Mouse (Mus musculus) C2C12 (cell line): ENCODE data around the gene Stambpl1. TPM values are rescaled to one million over a fixed set of nuclear protein-coding genes. Genes with fewer than 3 reads are reported as not detected.
"Not testable (repeated sequence)": the region's sequence is repeated elsewhere in the genome, so short reads cannot be mapped to it uniquely, and the experiment has no call there.

Experiments used
- H3K27me3 ChIP-seq: one replicate; pipeline ENCODE4 v1.6.1; 2011; ENCODE audit not compliant: control insufficient read depth, insufficient read depth, insufficient read length
- H3K36me3 ChIP-seq: one replicate; pipeline ENCODE4 v1.6.1; 2011; ENCODE audit not compliant: control insufficient read depth, insufficient read depth
- H3K4me3 ChIP-seq: one replicate; pipeline ENCODE4 v1.5.1; 2011; ENCODE audit warnings: mild to moderate bottlenecking, control low read depth; ENCODE audit not compliant: poor library complexity, insufficient read depth, severe bottlenecking
- H3K79me2 ChIP-seq: one replicate; pipeline ENCODE4 v1.6.1; 2011; ENCODE audit not compliant: control insufficient read depth, insufficient read depth
- H3K79me3 ChIP-seq: one replicate; pipeline ENCODE4 v1.6.1; 2011; ENCODE audit warnings: low read depth, control low read depth
- H3ac ChIP-seq: one replicate; pipeline ENCODE3; 2011; ENCODE audit warnings: low read depth; ENCODE audit not compliant: control insufficient read depth, insufficient read length
- CEBPB ChIP-seq: IDR thresholded peaks from one replicate; pipeline ENCODE4 v1.6.1; 2011; ENCODE audit warnings: low read depth, mild to moderate bottlenecking, control low read depth, moderate library complexity
- CTCF ChIP-seq: IDR thresholded peaks from one replicate; pipeline ENCODE4 v1.5.1; 2011; ENCODE audit not compliant: control insufficient read depth, insufficient read depth, insufficient read length
- FOSL1 ChIP-seq: IDR thresholded peaks from one replicate; pipeline ENCODE4 v1.8.0; 2011; ENCODE audit warnings: mild to moderate bottlenecking, low read length; ENCODE audit not compliant: poor library complexity, insufficient read depth, severe bottlenecking
- MAX ChIP-seq: IDR thresholded peaks from one replicate; pipeline ENCODE4 v1.6.1; 2011; ENCODE audit warnings: mild to moderate bottlenecking, control low read depth
- MYOD1 ChIP-seq: IDR thresholded peaks from one replicate; pipeline ENCODE4 v1.6.1; 2011; ENCODE audit warnings: low read depth; ENCODE audit not compliant: control insufficient read depth, insufficient read length
- MYOG ChIP-seq: IDR thresholded peaks from one replicate; pipeline ENCODE4 v1.6.1; 2011; ENCODE audit not compliant: control insufficient read depth, insufficient read length; ENCODE audit errors: extremely low read depth
- USF1 ChIP-seq: IDR thresholded peaks from one replicate; pipeline ENCODE4 v1.6.1; 2011; ENCODE audit warnings: low read depth, mild to moderate bottlenecking, control low read depth, moderate library complexity
- polyA plus RNA-seq: library from polyadenylated mRNA; unstranded; fragments of >200 nt; fragmentation: generic; extraction: Trizol; gene quantifications from one replicate; pipeline ENCODE4 v1.2.1, GENCODE M21; 2012; ENCODE audit warnings: missing spikeins

The Stambpl1 gene
- polyA plus RNA-seq, 1 experiment: 19.0 TPM

DNA sequence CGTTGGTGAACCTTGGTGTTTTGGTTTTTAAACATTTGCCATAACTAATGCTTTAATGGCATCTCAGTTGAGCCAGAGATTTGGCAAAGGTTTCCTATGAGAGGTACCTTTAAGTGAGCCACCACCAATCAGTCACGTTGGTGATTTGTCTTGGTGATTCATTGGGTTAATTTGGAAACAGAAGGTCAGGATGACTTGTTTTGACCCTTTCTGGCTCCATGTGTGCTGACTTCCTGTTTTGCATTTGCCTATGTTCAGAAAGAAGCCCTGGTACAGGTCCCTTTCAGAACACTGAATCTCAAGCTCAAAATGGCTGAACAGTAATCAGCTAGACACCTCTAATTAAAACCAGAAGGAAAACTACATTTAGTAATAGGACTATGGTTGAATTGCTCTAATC lies 7.5 kb downstream of the Stambpl1 start:
- H3ac ChIP-seq: no peak overlapping the region
- H3K36me3 ChIP-seq: no peaks in the 10 kb centered on the region
- no peak overlapping the region for H3K4me3 ChIP-seq
- H3K79me2 ChIP-seq: peaks cover 96% of the 10 kb centered on the region
- H3K27me3 ChIP-seq: no peaks in the 10 kb centered on the region
- no peak for TF ChIP-seq CEBPB
- H3K79me3 ChIP-seq: peaks cover 60% of the 10 kb centered on the region

DNA sequence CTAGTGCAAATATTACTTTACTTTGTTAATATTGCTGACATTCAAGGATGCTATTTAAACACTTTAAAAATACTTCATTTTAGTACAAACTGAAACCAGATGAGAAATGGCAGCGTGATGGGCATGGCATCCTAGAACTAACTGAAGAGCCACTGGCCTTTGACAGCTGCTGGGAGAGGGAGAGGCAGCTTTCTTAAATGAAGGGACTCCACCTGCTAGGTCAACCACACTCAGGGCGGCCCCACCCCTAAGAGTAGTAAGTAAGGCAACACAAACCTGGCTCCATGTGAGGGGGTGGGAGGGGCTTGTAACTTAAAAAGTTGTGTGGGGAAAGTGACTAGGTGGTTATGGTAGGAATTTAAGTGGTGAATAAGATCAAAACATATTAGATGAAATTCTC lies 10.6 kb downstream of the Stambpl1 start:
- no peak for TF ChIP-seq FOSL1
- no peak for TF ChIP-seq CEBPB
- no peak for TF ChIP-seq MYOG
- no peak for TF ChIP-seq MAX
- no peak for TF ChIP-seq USF1
- no peak for TF ChIP-seq MYOD1
- no peak for TF ChIP-seq CTCF
- Histone ChIP-seq H3K4me3 (no peak overlapping the region), H3K36me3 (no peaks in the 10 kb centered on the region), H3K79me2 (peaks cover 91% of the 10 kb centered on the region), H3ac (no peak overlapping the region), H3K27me3 (no peaks in the 10 kb centered on the region), H3K79me3 (peaks cover 46% of the 10 kb centered on the region)

DNA sequence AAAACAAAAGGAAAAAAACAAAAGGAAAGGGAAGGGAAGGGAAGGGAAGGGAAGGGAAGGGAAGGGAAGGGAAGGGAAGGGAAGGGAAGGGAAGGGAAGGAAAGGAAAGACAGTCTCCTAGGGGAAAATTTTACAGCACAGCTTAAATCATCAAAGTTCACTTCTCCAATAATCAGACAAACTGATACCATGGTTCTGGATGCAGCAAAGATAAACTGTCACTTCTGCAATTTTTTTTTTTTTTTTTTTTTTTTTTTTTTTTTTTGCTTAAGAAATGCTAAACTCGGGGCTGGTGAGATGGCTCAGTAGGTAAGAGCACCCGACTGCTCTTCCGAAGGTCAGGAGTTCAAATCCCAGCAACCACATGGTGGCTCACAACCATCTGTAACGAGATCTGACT lies 14.1 kb downstream of the Stambpl1 start:
- H3K4me3 ChIP-seq, H3K36me3 ChIP-seq, H3K27me3 ChIP-seq, H3ac ChIP-seq: not testable (repeated sequence)
- Histone ChIP-seq H3K79me2 (peaks cover 83% of the 10 kb centered on the region), H3K79me3 (peaks cover 34% of the 10 kb centered on the region)

DNA sequence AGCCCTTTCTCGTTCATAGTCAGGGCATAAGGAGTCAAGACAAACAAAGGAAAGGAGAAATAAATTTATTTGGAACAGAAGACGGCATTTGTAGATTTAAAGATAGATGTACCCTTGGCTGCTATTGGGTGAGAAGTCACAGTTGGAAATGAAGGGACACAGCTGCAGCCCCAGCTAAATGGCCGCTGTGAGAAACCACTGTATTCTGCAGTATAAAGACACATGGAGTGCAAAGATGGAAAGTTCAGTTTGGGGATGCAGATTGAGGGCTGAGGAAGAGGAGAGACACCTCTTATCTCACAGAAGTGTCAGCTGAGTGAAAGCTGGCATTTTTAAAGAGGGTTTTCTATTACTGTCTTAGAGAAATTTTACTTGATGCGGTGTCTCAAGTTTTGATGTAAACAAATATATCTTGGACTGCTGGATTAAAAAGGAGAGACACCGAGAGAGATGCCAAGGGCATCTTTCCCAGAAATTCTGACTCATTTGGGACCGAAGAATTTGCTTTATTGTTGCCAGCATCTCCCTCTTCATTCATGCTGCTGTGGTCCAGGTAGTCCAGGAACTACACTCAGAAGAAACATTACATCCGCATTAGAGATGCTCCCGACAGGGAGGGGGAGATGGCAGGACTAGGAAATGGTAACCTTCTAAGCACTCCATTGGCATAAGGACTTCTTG lies 14.9 kb downstream of the Stambpl1 start:
- H3K4me3 ChIP-seq: no peak overlapping the region
- no peaks in the 10 kb centered on the region for H3K27me3 ChIP-seq
- H3K36me3 ChIP-seq: no peaks in the 10 kb centered on the region
- TF ChIP-seq CEBPB (no peak), MYOG (no peak), CTCF (no peak), MAX (no peak), MYOD1 (no peak), USF1 (no peak), FOSL1 (no peak)
- H3K79me3 ChIP-seq: peaks cover 31% of the 10 kb centered on the region
- H3K79me2 ChIP-seq: peaks cover 83% of the 10 kb centered on the region
- H3ac ChIP-seq: no peak overlapping the region

DNA sequence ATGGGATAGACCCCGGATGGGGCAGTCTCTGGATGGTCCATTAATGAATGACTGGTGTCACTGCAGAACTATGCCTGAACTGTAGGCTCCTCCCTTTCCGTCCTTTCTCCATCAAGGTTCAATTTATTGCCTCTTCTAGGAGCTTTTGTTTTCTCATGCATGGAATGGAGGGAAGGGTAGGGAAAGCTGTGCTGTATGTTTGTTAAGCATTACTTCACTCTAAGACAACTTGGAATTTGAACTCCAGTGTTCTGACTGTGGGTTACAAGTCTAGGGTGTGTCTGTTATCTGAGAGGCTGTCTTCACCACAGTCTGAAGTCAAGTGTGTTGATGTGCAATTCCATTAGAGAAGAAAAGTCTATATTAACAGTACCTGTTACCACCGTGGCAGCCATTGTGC lies 17.0 kb downstream of the Stambpl1 start:
- TF ChIP-seq MYOG (no peak), MAX (no peak), MYOD1 (no peak), CTCF (no peak), USF1 (no peak), FOSL1 (no peak), CEBPB (no peak)
- H3ac ChIP-seq: no peak overlapping the region
- H3K27me3 ChIP-seq: no peaks in the 10 kb centered on the region
- H3K79me3 ChIP-seq: peaks cover 20% of the 10 kb centered on the region
- H3K4me3 ChIP-seq: no peak overlapping the region
- H3K36me3 ChIP-seq: no peaks in the 10 kb centered on the region
- H3K79me2 ChIP-seq: peaks cover 79% of the 10 kb centered on the region

DNA sequence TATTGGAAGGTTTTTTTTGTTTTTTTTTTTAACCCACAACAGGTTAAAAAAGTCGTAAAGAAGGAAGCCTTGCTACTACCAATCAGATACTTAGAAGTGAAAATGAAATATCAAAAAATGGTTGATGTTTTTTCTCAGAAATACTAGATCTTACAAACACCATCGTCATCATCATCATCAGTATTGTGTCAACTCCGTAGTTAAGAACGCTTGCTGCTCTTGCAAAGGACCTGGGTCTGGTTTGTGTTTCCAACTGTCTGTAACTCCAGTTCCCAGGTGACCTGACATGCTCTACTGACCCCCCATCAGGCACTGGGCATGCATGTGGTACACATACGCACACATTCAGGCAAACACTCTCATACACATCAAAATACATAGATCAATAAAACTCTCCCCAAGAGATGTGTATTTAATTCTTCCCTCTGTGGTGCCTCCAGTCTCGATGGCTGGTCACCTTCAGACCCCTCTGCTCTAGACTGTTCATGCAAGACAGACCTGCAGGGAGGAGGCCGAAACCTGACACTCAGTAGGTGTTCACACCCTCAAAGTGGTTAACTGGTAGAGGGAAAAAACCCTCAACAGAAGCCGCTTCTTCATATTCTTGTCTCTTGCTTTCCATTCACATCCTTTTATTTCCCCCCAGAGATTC lies 18.0 kb downstream of the Stambpl1 start:
- Histone ChIP-seq H3K79me3 (peaks cover 22% of the 10 kb centered on the region), H3K27me3 (no peaks in the 10 kb centered on the region), H3K79me2 (peaks cover 81% of the 10 kb centered on the region), H3K4me3 (no peak overlapping the region), H3K36me3 (no peaks in the 10 kb centered on the region), H3ac (no peak overlapping the region)
- TF ChIP-seq CTCF (no peak), MAX (no peak)
